Mouse (Mus musculus) neural tube, embryonic 13.5 days (tissue): ENCODE measurements around the gene Smg6. TPM values are rescaled to one million over a fixed set of nuclear protein-coding genes. Genes with fewer than 3 reads are reported as not detected.

ENCODE experiments used
- ATAC-seq: fragments of 200-750 bp; cut with Nextera tagmentation; 2 replicates; pipeline ENCODE4 v1.8.0; 2017; ENCODE audit warnings: low read depth, mild to moderate bottlenecking, moderate TSS enrichment, moderate library complexity
- H3K27ac ChIP-seq: fragments of 300-500 bp; sonication (generic); replicated peaks from 2 replicates; pipeline ENCODE4 v1.5.1; 2015; ENCODE audit warnings: moderate library complexity, mild to moderate bottlenecking, inconsistent platforms
- H3K27me3 ChIP-seq: fragments of 300-500 bp; sonication (generic); 2 replicates; pipeline ENCODE4 v1.6.1; 2015; ENCODE audit warnings: mild to moderate bottlenecking, inconsistent platforms
- H3K36me3 ChIP-seq: fragments of 300-500 bp; sonication (generic); 2 replicates; pipeline ENCODE4 v1.6.1; 2015; ENCODE audit warnings: mild to moderate bottlenecking, inconsistent platforms
- H3K4me1 ChIP-seq: fragments of 300-500 bp; sonication (generic); replicated peaks from 2 replicates; pipeline ENCODE4 v1.6.1; 2015; ENCODE audit warnings: inconsistent platforms
- H3K4me2 ChIP-seq: fragments of 300-500 bp; sonication (generic); 2 replicates; pipeline ENCODE4 v1.6.1; 2015; ENCODE audit warnings: inconsistent platforms, mild to moderate bottlenecking, moderate library complexity
- H3K4me3 ChIP-seq: fragments of 300-500 bp; sonication (generic); 2 replicates; pipeline ENCODE4 v1.5.1; 2015; ENCODE audit warnings: mild to moderate bottlenecking, inconsistent platforms
- H3K9ac ChIP-seq: fragments of 300-500 bp; sonication (generic); 2 replicates; pipeline ENCODE4 v1.6.1; 2015; ENCODE audit warnings: moderate library complexity, mild to moderate bottlenecking, inconsistent platforms
- H3K9me3 ChIP-seq: fragments of 300-500 bp; sonication (generic); 2 replicates; pipeline ENCODE4 v1.6.1; 2016; ENCODE audit warnings: inconsistent platforms
- WGBS: fragments of 180-500 bp; shearing (Covaris S2); methylation state at CpG from one replicate; pipeline ENCODE4 v1.1.7; 2015; 5-methylcytosine and 5-hydroxymethylcytosine counted together
- polyA plus RNA-seq: library from polyadenylated mRNA; unstranded; fragments of >200 nt; fragmentation: Nextera tagmentation; extraction: Ambion mirVana; gene quantifications from 2 replicates; pipeline ENCODE4 v1.2.1, GENCODE M21; 2015

Gene Smg6
- polyA plus RNA-seq, 1 experiment from 2014 or later: 17.4 TPM

GRCm38 (mm10) chr11:75132278-75132677 is 206.7 kb downstream of the Smg6 start:
- Histone ChIP-seq H3K4me3 (no peak overlapping the region), H3K27me3 (no peaks in the 10 kb centered on the region), H3K9me3 (no peaks in the 10 kb centered on the region), H3K4me2 (no peak overlapping the region), H3K4me1 (peaks cover 47% of the 10 kb centered on the region), H3K36me3 (0 out of 2 replicates have a peak, but pooled peaks cover 2% of the 10 kb centered on the region), H3K9ac (no peak overlapping the region), H3K27ac (peak overlapping the region; percentile 79; the same call in 1 of the 2 replicates)
- WGBS: 74% methylated on average over 5 of the region's 5 CpGs
- ATAC-seq: no peak

GRCm38 (mm10) chr11:75133391-75133790 is 207.8 kb downstream of the Smg6 start:
- Histone ChIP-seq H3K4me3 (no peak overlapping the region), H3K9ac (0 out of 2 replicates have a peak overlapping the region, but pooled peaks have one; percentile 4), H3K27me3 (no peaks in the 10 kb centered on the region), H3K27ac (peak overlapping the region; percentile 79), H3K9me3 (no peaks in the 10 kb centered on the region), H3K4me1 (peaks cover 51% of the 10 kb centered on the region), H3K36me3 (no peaks in the 10 kb centered on the region), H3K4me2 (no peak overlapping the region)
- 89% methylated on average over 5 of the region's 5 CpGs for WGBS
- no peak for ATAC-seq

- Histone ChIP-seq H3K9me3 (no peaks in the 10 kb centered on the region), H3K4me2 (no peak overlapping the region), H3K4me1 (peaks cover 57% of the 10 kb centered on the region), H3K4me3 (no peak overlapping the region), H3K27me3 (no peaks in the 10 kb centered on the region), H3K9ac (0 out of 2 replicates have a peak overlapping the region, but pooled peaks have one; percentile 4), H3K27ac (peak overlapping the region; percentile 79), H3K36me3 (no peaks in the 10 kb centered on the region)
- peak; percentile 58 for ATAC-seq
- WGBS: 17% methylated on average over 2 of the region's 2 CpGs
These were observed 208.3 kb downstream of the Smg6 start for GRCm38 (mm10) chr11:75133951-75134350.

GRCm38 (mm10) chr11:75134485-75135068 is 209.0 kb downstream of the Smg6 start:
- WGBS: 84% methylated on average over 5 of the region's 5 CpGs
- no peak overlapping the region for H3K4me3 ChIP-seq
- peak overlapping the region; percentile 79; the same call in 1 of the 2 replicates for H3K27ac ChIP-seq
- H3K27me3 ChIP-seq: no peaks in the 10 kb centered on the region
- H3K4me1 ChIP-seq: peaks cover 63% of the 10 kb centered on the region
- no peaks in the 10 kb centered on the region for H3K9me3 ChIP-seq
- ATAC-seq: no peak
- no peak overlapping the region for H3K4me2 ChIP-seq
- H3K36me3 ChIP-seq: no peaks in the 10 kb centered on the region
- no peak overlapping the region for H3K9ac ChIP-seq

GRCm38 (mm10) chr11:75135358-75135757 is 209.7 kb downstream of the Smg6 start:
- Histone ChIP-seq H3K4me3 (no peak overlapping the region), H3K9ac (no peak overlapping the region), H3K27me3 (no peaks in the 10 kb centered on the region), H3K4me1 (peaks cover 71% of the 10 kb centered on the region), H3K4me2 (no peak overlapping the region), H3K36me3 (no peaks in the 10 kb centered on the region), H3K9me3 (no peaks in the 10 kb centered on the region), H3K27ac (0 out of 2 replicates have a peak overlapping the region, but pooled peaks have one; percentile 79)
- no peak for ATAC-seq
- 96% methylated on average over 4 of the region's 4 CpGs for WGBS

- H3K4me3 ChIP-seq: no peak overlapping the region
- peaks cover 84% of the 10 kb centered on the region for H3K4me1 ChIP-seq
- no peaks in the 10 kb centered on the region for H3K9me3 ChIP-seq
- 58% methylated on average over 5 of the region's 5 CpGs for WGBS
- H3K27me3 ChIP-seq: no peaks in the 10 kb centered on the region
- H3K27ac ChIP-seq: peak overlapping the region; percentile 34
- no peak for ATAC-seq
- H3K4me2 ChIP-seq: no peak overlapping the region
- H3K9ac ChIP-seq: no peak overlapping the region
- H3K36me3 ChIP-seq: no peaks in the 10 kb centered on the region
These were observed 211.2 kb downstream of the Smg6 start for GRCm38 (mm10) chr11:75136666-75137398.

GRCm38 (mm10) chr11:75139122-75139963 is 213.7 kb downstream of the Smg6 start:
- WGBS: 38% methylated on average over 11 of the region's 11 CpGs
- Histone ChIP-seq H3K9me3 (no peaks in the 10 kb centered on the region), H3K4me1 (peaks cover 62% of the 10 kb centered on the region), H3K36me3 (peaks cover 19% of the 10 kb centered on the region), H3K27ac (peak overlapping the region; percentile 59), H3K4me2 (no peak overlapping the region), H3K27me3 (no peaks in the 10 kb centered on the region), H3K9ac (no peak overlapping the region), H3K4me3 (no peak overlapping the region)
- peak; percentile 64 for ATAC-seq

- H3K9me3 ChIP-seq: no peaks in the 10 kb centered on the region
- peak overlapping the region; percentile 59 for H3K27ac ChIP-seq
- 72% methylated on average over 5 of the region's 5 CpGs for WGBS
These were observed 214.8 kb downstream of the Smg6 start for GRCm38 (mm10) chr11:75140431-75140830.

GRCm38 (mm10) chr11:75141038-75141437 is 215.4 kb downstream of the Smg6 start:
- Histone ChIP-seq H3K9ac (no peak overlapping the region), H3K27me3 (no peaks in the 10 kb centered on the region), H3K27ac (0 out of 2 replicates have a peak overlapping the region, but pooled peaks have one; percentile 59), H3K4me1 (peaks cover 59% of the 10 kb centered on the region), H3K4me2 (no peak overlapping the region), H3K9me3 (no peaks in the 10 kb centered on the region), H3K4me3 (no peak overlapping the region), H3K36me3 (peaks cover 32% of the 10 kb centered on the region)
- ATAC-seq: no peak
- 80% methylated on average over 3 of the region's 3 CpGs for WGBS

More at GRCm38 (mm10) chr11:75140431-75140830, 214.8 kb downstream of the Smg6 start:
- Histone ChIP-seq H3K27me3 (no peaks in the 10 kb centered on the region), H3K36me3 (peaks cover 27% of the 10 kb centered on the region), H3K4me3 (no peak overlapping the region), H3K4me1 (peaks cover 57% of the 10 kb centered on the region), H3K4me2 (no peak overlapping the region), H3K9ac (no peak overlapping the region)
- ATAC-seq: no peak

GRCm38 (mm10) chr11:75141913-75142312 is 216.3 kb downstream of the Smg6 start:
- no peak overlapping the region for H3K4me3 ChIP-seq
- H3K27ac ChIP-seq: peak overlapping the region; percentile 59
- H3K4me2 ChIP-seq: no peak overlapping the region
- H3K27me3 ChIP-seq: no peaks in the 10 kb centered on the region
- H3K36me3 ChIP-seq: peaks cover 32% of the 10 kb centered on the region
- no peak overlapping the region for H3K9ac ChIP-seq
- no peaks in the 10 kb centered on the region for H3K9me3 ChIP-seq
- no peak for ATAC-seq
- H3K4me1 ChIP-seq: peaks cover 62% of the 10 kb centered on the region
- 59% methylated on average over 1 of the region's 1 CpGs for WGBS

GRCm38 (mm10) chr11:75142749-75143148 is 217.1 kb downstream of the Smg6 start:
- H3K36me3 ChIP-seq: peaks cover 32% of the 10 kb centered on the region
- no peak overlapping the region for H3K9ac ChIP-seq
- ATAC-seq: no peak
- no peaks in the 10 kb centered on the region for H3K9me3 ChIP-seq
- 88% methylated on average over 4 of the region's 4 CpGs for WGBS
- H3K4me2 ChIP-seq: no peak overlapping the region
- peaks cover 66% of the 10 kb centered on the region for H3K4me1 ChIP-seq
- no peak overlapping the region for H3K4me3 ChIP-seq
- no peak overlapping the region for H3K27ac ChIP-seq
- H3K27me3 ChIP-seq: no peaks in the 10 kb centered on the region

GRCm38 (mm10) chr11:75145841-75146240 is 220.2 kb downstream of the Smg6 start:
- no peak overlapping the region for H3K4me2 ChIP-seq
- no peaks in the 10 kb centered on the region for H3K9me3 ChIP-seq
- no peaks in the 10 kb centered on the region for H3K27me3 ChIP-seq
- H3K27ac ChIP-seq: 0 out of 2 replicates have a peak overlapping the region, but pooled peaks have one; percentile 49
- H3K36me3 ChIP-seq: peaks cover 37% of the 10 kb centered on the region
- no peak overlapping the region for H3K9ac ChIP-seq
- H3K4me1 ChIP-seq: peaks cover 52% of the 10 kb centered on the region
- 84% methylated on average over 2 of the region's 2 CpGs for WGBS
- no peak overlapping the region for H3K4me3 ChIP-seq
- no peak for ATAC-seq
